Mouse (Mus musculus) bone marrow macrophage, adult 2 months (primary cell): Measurements from ENCODE around the gene Pdzrn3.

ENCODE experiments used
- CTCF ChIP-seq: IDR thresholded peaks from 2 replicates; pipeline ENCODE4 v1.5.1; 2012; ENCODE audit warnings: low read depth, mild to moderate bottlenecking, low read length, moderate library complexity
- POLR2A ChIP-seq: IDR thresholded peaks from 2 replicates; pipeline ENCODE4 v1.6.1; 2012; ENCODE audit warnings: mild to moderate bottlenecking, low read depth, low read length, borderline replicate concordance

DNA sequence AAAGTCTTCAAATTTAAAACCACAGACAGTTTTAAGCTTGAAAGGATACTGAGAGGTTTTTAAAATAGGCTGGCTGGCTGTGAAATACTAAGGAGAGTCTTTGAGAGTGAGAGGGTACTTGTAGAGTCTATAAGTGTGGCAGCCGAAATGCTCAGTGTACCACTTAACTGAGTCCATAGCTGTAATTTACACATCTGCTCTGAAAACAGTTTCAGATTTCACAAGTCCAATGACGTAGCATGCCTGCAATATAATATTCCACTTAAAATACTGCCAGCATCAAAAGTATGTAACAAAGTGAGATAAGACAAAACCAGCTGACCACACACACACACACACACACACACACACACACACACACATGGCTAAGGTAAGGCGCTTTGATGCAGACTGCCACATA is 101.9 kb downstream of the Pdzrn3 start:
- TF ChIP-seq CTCF: no peak
- TF ChIP-seq POLR2A: no peak
